Mouse (Mus musculus) urinary bladder, adult 2 months (tissue): ENCODE results near the gene Zfp853. TPM values are rescaled to one million over a fixed set of nuclear protein-coding genes. Genes with fewer than 3 reads are reported as not detected.
A peak's percentile ranks its signal among the peaks of the same experiment; 100 is the strongest.

ENCODE experiments used
- DNase-seq: peaks from one replicate; pipeline ENCODE4 v3.0.0; 2022; ENCODE audit warnings: low spot score
- polyA plus RNA-seq: library from polyadenylated mRNA; depleted of rRNA; stranded (reverse); fragments of >200 nt; gene quantifications from 2 replicates; pipeline ENCODE4 v1.2.3, GENCODE M21; 2012

Zfp853 gene
- polyA plus RNA-seq, 1 experiment, result 0.43 TPM

- no peak for DNase-seq
Measured at GRCm38 (mm10) chr5:143294862-143295261, 1.4 kb upstream of the Zfp853 start.

- no peak for DNase-seq
Measured at GRCm38 (mm10) chr5:143292879-143293278, 544 bp downstream of the Zfp853 start.

GRCm38 (mm10) chr5:143289299-143289698 is 4.1 kb downstream of the Zfp853 start:
- DNase-seq, result no peak

- DNase-seq, result no peak
Measured at GRCm38 (mm10) chr5:143288378-143288911, 5.0 kb downstream of the Zfp853 start.

GRCm38 (mm10) chr5:143287774-143288328 is 5.6 kb downstream of the Zfp853 start:
- no peak for DNase-seq

- DNase-seq, result no peak
Measured at GRCm38 (mm10) chr5:143284762-143285161, 8.7 kb downstream of the Zfp853 start.

- no peak for DNase-seq
Measured at GRCm38 (mm10) chr5:143279247-143279646, 14.2 kb downstream of the Zfp853 start.

GRCm38 (mm10) chr5:143275761-143276160 is 17.7 kb downstream of the Zfp853 start:
- DNase-seq, result no peak

GRCm38 (mm10) chr5:143272540-143273330 is 20.7 kb downstream of the Zfp853 start:
- DNase-seq, result no peak

GRCm38 (mm10) chr5:143272108-143272507 is 21.3 kb downstream of the Zfp853 start:
- no peak for DNase-seq

GRCm38 (mm10) chr5:143271642-143272041 is 21.8 kb downstream of the Zfp853 start:
- no peak for DNase-seq

- no peak for DNase-seq
Measured at GRCm38 (mm10) chr5:143270151-143270519, 23.3 kb downstream of the Zfp853 start.

- DNase-seq, result peak; percentile 62
Measured at GRCm38 (mm10) chr5:143269363-143270150, 23.9 kb downstream of the Zfp853 start, which contains the start of gene Zfp316. Zfp316 (minus strand) TSS chr5:143270022.

GRCm38 (mm10) chr5:143268985-143269362 is 24.4 kb downstream of the Zfp853 start:
- DNase-seq, result no peak

- DNase-seq, result no peak
Measured at GRCm38 (mm10) chr5:143266794-143267193, 26.6 kb downstream of the Zfp853 start.

GRCm38 (mm10) chr5:143265409-143265808 is 28.0 kb downstream of the Zfp853 start:
- DNase-seq, result no peak

- no peak for DNase-seq
Measured at GRCm38 (mm10) chr5:143264689-143265088, 28.7 kb downstream of the Zfp853 start.

- DNase-seq, result no peak
Measured at GRCm38 (mm10) chr5:143261636-143262035, 31.8 kb downstream of the Zfp853 start.

- no peak for DNase-seq
Measured at GRCm38 (mm10) chr5:143255802-143256201, 37.6 kb downstream of the Zfp853 start.

GRCm38 (mm10) chr5:143255131-143255519 is 38.3 kb downstream of the Zfp853 start:
- DNase-seq, result no peak

GRCm38 (mm10) chr5:143254487-143255130 is 38.8 kb downstream of the Zfp853 start:
- DNase-seq, result no peak
